Mouse (Mus musculus): ENCODE measurements at regions not wholly inside any gene's neighbourhood (a gene's known extent, or its start where the extent isn't known, plus 50 kb on each side); places are given as distances from the start of the nearest gene placed in this dataset.

DNA sequence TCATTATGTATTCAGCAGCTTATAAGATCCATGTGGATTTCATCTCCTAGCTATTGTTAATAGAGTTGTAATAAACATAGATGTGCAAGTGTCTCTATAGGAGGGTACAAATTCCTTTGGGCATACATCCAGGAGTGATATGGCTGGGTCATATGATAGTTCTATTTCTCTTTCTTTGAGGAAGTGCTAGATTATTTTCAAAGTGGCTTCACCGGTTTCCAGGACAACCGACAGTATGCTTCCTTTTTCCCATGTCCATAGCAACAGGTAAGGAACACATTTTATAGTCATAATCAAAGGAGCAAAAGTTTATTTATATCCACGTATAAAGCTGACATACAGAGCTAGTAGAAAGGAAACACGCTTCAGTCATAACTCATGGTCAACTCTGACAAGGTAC lies 710.2 kb upstream of the Tenm4 start:
- DNase-seq: no peak

DNA sequence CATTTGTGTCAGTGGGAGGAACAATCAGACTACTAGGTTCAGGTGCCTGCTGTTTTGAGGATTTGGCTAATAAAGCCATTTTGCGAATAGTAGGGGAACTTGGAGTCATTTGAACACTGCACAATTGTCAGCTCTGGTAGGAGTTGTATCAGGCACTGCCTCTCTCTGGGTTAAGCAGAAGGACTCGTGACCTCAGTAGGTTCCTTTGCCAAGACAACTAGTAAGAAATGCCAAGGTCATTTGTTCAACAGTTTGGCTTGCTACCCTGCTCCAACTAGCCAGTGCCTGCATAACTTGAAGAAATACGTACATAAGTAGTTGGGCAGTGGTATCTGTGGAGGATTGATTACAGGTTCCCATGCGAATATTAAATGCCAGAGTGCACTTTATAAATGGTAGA lies 705.5 kb upstream of the Tenm4 start:
- no peak for DNase-seq

DNA sequence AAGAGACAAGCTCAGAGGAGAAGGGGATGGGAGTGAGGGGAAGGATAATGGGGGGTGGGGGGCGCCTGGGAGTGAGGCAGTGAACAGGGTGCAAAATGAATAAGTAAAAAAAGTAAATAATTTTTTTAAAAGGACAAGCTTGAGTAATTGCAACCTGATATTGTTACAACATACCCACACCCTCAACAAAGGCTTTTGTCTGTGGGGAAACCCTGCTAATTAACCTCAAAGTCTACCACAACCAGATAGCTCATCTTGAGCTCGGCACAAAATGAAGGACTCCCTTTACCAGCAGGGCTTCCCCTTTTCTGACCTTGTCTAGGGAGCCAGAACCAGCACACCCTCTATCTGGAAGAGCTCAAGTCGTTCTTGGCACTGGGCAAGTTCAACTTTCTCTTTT lies 704.0 kb upstream of the Tenm4 start:
- DNase-seq: no peak

DNA sequence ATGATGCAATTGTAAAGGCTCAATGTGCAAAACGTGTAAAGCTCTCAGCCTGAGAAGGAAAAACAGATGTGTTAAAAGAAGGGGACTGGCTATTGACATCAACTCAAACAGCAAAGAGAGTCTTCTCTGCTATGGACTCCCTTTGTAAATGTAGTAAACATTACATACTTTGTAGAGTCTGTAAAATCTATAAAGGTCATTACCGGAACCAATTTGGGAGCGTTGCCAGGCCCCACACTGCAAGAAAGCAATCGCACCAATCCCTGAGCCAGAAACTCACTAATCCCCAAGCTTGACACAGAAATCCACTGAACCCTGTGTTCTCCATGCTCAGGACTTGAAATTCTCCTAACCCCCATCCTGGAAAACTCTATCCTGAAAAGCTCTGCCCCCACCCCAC lies 697.2 kb upstream of the Tenm4 start:
- DNase-seq: peak; percentile 8 to 10

DNA sequence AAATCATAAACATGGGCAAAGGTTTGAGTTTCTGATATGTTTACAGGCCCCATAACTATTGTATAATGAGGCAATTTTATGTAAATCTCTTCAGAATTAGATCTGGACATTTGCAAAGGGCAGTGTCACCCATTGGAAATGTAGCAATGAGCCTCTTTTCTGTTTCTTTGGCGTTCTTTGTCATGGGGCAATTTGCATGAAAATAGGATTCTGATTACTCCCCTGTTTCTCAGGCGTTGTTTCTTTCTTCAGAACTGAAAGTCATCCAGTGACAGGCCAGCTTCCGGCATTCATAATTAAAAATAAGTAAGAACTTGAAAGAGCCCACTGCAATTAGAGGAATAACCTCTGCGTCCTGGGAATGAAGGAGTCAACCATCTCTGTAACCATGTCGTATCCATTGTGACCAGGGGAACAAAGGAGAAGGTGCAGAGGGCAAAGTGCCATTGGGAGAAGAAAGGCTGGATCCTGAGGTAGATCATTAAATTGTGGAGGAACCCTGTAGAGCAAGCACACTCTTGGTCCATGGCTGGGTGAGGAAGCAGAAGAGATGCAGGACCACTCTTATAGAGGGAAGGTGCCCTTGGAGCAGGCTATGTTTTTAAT lies 690.8 kb upstream of the Tenm4 start:
- DNase-seq: no peak

DNA sequence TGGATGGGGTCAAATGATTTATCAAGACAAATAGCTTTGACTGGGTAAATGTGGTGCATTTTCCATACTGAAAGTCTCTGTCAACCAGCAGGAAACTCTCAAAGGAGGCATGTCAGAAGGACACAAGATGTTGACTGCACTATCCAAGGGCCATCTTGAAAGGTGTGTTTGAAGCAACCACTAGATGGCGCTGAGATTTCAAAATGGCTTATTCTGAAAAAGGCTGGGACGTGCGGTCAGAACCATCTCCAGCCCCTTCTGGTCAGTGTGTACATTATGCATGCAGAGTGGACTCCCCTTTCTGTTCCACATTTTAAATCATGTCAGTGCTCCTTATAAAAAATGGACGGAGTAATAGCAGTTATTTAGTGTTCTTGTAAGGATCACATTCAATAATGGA lies 681.4 kb upstream of the Tenm4 start:
- peak; percentile 49 to 65 for DNase-seq

DNA sequence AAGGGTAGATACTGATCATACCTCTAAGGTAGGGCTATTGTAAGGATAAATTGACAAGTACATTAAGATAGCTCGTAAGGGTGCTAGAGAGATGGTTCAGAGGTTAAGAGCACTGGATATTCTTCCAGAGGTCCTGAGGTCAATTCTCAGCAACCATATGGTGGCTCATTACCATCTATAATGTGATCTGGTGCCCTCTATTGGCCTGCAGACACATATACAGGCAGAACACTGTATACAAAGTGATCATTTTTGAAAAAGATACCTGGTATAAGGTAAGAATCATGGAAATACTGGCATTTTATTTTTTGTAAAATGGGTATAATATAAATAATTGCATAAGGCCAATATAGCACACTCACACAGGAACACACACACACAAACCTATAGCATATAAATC lies 676.3 kb upstream of the Tenm4 start:
- no peak for DNase-seq

DNA sequence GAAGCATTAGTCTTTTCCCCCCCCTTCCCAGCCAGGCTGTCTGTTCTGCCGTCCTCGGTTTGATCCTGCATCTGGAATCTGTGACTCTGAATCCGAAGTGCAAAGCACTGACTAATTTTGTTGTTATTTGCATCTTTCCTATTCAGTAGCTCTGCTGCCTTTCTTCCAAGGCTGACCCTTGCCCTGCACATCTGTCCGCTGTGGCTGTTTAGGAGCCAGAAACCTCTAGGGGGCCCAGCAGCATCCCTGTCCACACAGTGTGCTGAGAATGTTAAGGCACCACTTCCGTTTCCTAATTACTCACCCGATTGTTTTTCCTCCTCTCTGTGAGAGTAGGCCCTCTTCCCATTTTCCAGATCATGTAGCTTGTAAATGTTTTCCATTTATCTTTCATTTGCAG lies 668.1 kb upstream of the Tenm4 start:
- peak; percentile 7 to 15 for DNase-seq

DNA sequence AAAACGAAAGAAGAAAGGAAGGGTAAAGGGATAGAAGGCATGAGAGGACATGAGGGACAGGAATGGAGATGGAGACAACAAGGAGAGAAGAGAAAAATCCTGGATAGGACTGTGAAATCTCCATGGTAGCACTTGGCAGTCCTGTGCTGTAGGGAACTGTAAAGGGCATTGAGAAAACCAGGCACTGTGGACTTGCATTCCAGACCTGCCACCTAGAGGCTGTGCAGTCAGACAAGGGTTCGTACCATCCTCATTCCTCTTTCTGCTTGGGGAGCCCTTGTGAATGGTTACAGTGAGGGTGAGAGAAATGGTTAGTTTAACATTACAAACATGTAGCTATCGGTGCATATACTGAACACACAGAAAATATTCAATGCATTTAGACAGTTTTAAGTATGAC lies 623.8 kb upstream of the Tenm4 start:
- no peak for DNase-seq

DNA sequence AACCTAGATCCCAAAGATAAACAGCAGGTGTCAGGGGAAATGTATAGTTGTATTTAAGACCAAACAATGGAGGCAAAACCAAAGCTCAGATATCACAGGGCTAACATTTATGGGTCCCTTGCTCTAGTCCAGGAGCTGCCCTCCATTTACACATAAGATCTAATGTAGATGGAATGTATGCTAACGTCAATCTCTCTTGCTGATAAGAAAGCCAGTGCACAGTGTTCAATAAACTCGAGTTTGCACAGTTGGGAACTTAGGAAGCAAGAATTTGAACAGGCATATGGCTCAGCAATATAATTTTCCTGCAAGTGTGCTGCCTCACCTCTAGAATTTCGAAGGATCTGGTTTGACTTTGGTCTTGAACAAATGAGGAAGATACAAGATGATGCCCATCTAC lies 620.9 kb upstream of the Tenm4 start:
- no peak for DNase-seq

DNA sequence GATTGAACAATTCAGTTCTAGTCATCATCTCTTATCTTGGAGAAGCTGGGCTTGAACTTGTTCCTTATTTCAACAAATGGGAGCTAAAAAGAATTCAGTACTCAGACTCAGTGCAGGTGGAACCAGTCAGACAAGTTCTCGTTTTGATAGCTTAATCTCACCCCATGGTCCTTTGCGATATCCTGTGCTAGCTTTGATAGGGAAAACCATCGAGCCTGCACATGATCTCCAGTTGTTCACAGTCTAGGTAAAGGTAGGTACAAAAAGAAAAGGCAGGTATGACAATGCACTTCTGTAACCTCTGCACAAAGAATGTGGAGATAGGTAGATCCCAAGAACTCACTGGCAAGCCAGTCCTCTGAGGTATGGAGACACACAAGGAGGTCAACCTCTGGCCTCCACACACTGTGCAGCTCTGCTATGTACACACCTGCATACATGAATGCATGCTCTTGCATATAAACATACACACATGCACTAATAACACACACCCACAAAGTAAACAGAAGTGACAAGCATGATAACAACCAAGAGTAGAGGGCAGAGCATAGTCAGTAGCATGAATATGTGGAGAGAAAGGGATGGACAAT lies 619.2 kb upstream of the Tenm4 start:
- DNase-seq: no peak

DNA sequence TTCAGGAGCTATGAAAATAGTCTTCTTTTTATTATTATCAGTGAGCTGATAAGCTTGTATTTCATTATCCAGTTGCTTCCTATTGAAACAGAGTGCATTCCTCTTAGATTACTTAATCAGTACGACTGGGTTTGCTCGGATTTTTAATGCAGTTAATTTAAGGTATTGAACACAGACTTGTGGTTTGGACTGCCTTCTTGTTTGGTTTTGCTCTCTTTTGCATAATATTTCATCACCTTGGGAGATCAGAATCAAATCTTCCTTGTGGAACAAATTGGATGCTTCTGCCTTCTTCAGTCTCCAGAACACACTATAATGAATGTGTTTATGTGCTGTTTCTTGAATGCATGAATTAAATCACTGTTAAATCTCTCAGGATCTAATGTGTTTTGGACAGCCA lies 612.5 kb upstream of the Tenm4 start:
- no peak for DNase-seq

DNA sequence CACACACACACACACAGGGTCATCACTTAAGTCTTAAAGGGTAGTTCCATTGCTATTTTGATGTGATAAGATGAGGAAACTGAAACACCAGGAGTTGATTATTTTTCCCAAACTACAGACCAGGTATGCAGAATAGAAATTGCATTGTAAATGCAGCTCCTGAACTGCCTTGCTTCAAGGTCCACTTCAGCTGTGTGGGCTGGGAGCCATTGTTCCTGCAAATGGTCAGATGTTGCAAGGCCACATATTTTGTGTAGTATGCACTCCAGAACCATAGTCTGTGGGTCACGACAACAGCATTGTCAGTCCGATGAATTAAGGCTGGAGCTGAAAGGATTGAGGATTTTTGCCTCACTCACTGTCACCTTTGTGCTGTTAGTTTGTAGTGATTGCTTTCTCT lies 592.4 kb upstream of the Tenm4 start:
- no peak for DNase-seq

DNA sequence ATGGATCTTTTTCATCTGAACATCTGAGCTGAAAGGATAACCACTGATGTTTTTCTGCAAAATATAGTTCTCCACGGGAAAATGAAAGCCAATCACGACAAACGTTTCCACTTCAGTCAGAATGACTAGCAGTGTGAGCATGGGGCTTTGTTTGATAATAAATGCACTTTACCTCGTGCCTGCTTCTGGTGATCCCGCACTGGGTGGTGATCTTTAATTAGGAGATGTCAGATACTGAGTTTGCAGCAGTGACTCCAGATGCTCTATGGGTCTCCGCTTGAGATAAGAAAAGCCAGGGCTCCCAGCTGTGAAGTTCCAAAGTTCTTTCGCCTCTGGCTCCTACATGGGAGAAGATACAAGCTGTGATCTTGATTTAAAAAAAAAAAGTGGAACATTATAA lies 589.7 kb upstream of the Tenm4 start:
- DNase-seq: no peak

DNA sequence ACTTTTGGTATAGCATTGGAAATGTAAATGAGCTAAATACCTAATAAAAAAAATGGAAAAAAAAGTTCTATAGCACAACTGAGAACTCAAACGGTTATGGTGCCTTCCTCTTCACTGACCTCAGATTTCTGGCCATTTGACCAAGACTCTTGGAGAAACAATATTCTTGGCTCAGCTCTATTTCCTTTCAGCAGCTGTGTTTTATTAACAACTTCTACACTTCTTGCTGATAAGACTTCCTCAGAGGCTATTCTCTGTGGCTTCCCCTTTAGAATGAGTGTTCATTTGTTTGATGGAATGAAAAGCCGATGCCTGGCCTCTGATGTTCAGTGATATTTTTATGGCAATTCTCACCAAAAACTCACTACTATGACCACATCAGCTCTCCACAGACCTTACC lies 572.7 kb upstream of the Tenm4 start:
- no peak for DNase-seq

DNA sequence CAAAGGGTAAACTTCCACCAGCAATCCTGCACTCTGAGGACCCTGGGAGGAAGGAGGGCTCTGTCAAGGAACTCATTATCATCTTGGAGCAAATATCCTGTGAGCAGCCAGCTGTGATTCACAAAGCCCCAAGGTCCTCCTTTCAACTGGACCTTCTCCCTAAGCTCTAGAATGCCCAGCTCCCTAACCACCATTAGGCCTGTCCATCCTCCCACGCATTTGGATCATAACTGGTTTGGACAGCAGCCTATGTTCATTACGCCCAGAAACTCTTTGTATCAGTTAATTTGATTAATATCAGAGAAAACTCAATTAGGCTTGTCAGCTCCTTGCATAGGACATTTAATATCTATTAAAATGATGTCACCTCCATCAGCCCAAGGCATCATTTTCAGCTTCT lies 557.3 kb upstream of the Tenm4 start:
- DNase-seq: no peak

DNA sequence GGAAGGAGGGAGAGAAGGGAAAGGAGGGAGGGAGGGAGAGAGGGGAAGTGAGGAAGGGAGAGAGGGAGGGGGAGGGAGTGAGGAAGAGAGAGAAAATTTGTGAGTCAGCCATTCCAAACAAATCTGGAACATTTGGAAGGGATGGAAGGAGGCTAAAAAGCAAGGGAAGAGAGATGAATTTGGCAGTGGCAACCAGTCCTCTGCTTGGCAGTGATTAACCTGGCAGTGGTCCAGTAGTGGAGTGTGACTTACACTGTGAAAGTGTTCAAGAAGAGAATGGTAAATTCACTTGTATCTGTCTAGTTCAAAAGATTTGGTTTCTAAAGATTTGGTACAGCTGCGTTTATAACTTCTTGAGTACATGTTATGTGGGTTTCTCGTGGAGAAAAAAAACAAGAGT lies 553.7 kb upstream of the Tenm4 start:
- DNase-seq: peak; percentile 12 to 27

DNA sequence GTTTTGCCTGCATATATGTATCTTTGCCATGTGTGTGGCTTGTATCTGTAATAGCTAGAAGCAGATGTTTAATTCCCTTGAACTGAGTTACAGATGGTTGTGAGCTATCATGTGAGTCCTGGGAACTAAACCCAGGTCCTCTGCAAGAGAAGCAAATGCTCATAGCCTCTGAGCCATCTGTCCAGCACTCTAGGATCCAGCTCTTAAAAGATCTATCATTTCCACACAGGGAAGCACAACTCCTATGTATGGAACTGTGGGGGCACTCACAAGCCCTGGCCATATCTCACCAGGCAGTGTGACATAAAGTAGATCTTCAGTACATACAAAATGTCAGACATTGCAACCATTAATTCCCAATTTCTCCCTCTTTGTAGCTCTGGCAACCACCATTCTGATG lies 552.9 kb upstream of the Tenm4 start:
- DNase-seq: no peak

DNA sequence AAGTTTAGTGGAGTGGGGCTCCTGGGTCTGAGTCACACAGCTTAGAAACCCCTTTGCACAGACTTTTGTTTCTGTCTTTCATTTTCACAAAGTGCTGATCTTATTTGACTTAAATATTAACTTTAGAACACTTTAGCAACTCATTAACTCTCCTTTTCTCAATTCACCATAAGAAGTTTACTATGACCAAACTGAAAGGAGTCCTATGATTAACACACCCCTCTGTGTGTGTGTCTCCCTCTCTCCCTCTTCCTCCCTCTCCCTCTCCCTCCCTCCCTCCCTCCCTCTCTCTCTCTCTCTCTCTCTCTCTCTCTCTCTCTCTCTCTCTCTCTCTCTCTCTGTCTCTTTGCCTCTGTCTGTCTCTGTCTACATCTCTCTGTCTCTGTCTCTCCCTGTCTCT lies 551.0 kb upstream of the Tenm4 start:
- DNase-seq: no peak

DNA sequence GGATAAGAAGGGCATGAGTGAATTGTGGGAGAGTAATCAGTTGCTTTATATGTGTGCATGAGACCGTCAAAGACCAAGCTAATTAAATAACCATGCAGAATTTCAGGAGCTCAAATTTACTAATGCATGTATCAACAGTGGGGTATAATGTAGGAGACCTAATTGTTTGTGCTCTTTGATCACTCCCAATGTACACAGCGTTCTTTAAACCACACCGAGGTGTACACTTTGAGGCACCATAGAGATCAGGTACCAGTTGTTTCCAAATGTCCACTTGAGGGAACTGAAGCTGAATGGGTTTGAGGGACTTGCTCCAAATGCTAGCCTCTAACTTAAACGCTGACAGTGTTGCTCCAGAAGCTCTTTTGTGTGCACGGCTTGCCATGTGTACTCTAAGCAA lies 530.4 kb upstream of the Tenm4 start:
- no peak for DNase-seq

DNA sequence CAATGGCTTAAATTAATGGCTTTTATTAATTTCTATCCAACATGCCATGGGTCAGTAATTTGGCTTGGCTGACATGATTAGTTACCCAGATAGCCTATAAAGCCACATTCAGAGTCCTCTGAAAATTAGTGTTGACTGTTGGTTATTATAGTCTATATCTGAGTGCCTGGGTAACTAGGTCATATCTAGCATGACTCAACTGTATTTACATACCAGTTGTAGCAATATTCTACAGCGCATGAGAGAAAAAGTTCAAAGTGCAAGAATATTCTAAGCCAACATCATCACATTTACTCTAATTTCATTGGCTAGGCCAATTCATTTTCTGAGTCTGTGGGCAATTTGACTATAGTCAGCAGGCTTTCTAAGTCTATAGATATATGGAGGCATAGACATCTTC lies 496.7 kb upstream of the Tenm4 start:
- DNase-seq: no peak

DNA sequence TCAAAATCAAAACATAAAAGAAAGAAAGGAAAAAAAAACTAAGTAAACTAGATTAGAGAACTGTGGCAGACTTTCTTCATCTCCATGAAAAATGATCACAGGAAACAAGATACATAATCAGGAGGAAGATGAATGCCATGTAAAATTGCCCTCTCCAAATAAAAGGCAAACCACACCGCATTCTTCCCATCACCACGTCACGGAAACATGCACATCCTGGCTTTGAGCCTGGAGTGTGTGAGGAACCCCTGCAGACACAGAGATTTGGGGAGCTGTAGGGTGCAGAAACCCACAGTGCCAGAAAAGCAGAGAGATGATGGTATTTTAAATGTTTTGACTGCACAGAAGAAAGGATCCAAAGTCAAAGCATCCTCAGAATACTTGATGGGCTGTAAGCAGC lies 488.5 kb upstream of the Tenm4 start:
- DNase-seq: peak in 1 of 2 experiments; percentile 10

DNA sequence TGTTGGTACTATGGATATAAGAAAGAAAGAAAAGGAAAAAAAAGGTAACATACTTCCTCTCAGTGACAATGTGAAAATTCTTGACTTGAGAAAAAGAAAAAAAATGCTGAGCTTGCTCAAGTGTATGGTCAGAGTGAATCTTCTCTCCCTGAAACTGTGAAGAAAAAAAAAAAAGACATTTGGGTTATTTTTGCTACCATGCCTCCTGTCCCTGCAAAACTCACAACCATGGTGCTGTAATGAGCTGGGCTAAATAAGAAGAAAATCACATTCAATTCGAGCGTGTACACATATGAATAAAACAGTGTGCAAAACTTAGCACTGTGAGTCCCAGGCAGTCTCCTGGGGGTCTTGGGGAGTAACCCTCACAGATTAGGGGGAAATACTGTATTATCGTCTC lies 483.3 kb upstream of the Tenm4 start:
- DNase-seq: no peak

DNA sequence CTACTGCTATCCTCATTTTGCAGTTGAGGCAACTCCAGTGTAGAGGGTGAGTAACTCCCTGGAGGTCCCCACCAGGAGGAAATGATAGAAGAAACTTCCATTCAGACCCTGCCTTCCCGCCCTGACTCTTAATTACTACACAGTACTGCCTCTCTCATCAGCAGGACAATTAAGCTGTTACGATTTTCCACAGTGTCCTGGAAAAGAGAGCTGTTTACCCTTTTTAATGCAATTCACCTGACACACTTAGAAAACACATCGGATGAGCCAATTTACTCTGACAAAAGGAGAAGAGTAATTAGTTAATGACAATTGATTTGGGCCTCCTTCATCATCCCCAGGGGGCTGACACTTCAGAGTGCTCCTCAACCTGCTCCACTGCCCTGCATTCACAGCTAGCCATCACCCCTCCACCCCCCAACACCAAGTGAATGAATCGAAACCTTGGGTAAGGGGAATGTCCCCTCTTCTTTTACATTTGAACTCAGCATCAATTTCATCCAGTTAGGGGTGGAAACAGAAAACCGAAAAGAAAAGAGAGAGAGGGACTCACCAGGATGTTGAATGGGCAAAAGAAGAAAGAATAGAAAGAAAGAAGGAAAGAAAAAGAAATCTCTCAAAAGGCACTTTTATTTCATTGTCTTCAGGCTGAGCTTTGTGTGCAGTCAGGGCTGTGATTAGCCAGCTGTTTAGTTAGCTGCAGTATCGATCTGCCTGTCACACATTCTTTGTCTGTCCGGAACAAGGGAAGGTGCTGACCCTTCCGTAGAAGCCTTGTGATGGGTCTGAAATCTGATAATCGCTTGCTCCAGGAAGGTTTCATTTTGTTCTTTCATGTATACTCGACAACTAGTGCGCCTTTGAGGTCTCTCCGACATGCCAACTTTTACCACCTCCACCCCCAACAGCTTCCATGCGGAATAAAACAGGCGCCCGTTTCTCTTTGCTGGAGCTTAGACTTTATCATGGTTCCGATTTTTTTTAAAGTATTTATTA lies 482.6 kb upstream of the Tenm4 start:
- DNase-seq: peak in 1 of 2 experiments; percentile 5

Data from kidney, postnatal 4 days (tissue).